Mouse (Mus musculus) hindbrain, embryonic 12.5 days (tissue): ENCODE data around the gene Srr. TPM values are rescaled to one million over a fixed set of nuclear protein-coding genes. Genes with fewer than 3 reads are reported as not detected.

ENCODE experiments used
- ATAC-seq: fragments of 200-750 bp; cut with Nextera tagmentation; 2 replicates; pipeline ENCODE4 v1.8.0; 2017; ENCODE audit warnings: moderate TSS enrichment; ENCODE audit not compliant: low FRiP score
- H3K27ac ChIP-seq: fragments of 300-500 bp; sonication (generic); 2 replicates; pipeline ENCODE4 v1.5.1; 2016; ENCODE audit warnings: mild to moderate bottlenecking
- H3K27me3 ChIP-seq: fragments of 300-500 bp; sonication (generic); 2 replicates; pipeline ENCODE4 v1.6.1; 2016; ENCODE audit warnings: mild to moderate bottlenecking
- H3K36me3 ChIP-seq: fragments of 300-500 bp; sonication (generic); 2 replicates; pipeline ENCODE4 v1.6.1; 2016; ENCODE audit warnings: mild to moderate bottlenecking
- H3K4me1 ChIP-seq: fragments of 300-500 bp; sonication (generic); 2 replicates; pipeline ENCODE4 v1.6.1; 2016
- H3K4me2 ChIP-seq: fragments of 300-500 bp; sonication (generic); replicated peaks from 2 replicates; pipeline ENCODE4 v1.6.1; 2016; ENCODE audit warnings: mild to moderate bottlenecking
- H3K4me3 ChIP-seq: fragments of 300-500 bp; sonication (generic); 2 replicates; pipeline ENCODE4 v1.5.1; 2016; ENCODE audit warnings: mild to moderate bottlenecking
- H3K9ac ChIP-seq: fragments of 300-500 bp; sonication (generic); 2 replicates; pipeline ENCODE4 v1.6.1; 2016; ENCODE audit warnings: mild to moderate bottlenecking, moderate library complexity
- H3K9me3 ChIP-seq: fragments of 300-500 bp; sonication (generic); replicated peaks from 2 replicates; pipeline ENCODE4 v1.6.1; 2016; ENCODE audit warnings: mild to moderate bottlenecking
- WGBS: fragments of 180-500 bp; shearing (Covaris S2); methylation state at CpG from one replicate; pipeline ENCODE4 v1.1.7; 2016; 5-methylcytosine and 5-hydroxymethylcytosine counted together
- polyA plus RNA-seq: library from polyadenylated mRNA; unstranded; fragments of >200 nt; fragmentation: Nextera tagmentation; extraction: Ambion mirVana; gene quantifications from 2 replicates; pipeline ENCODE4 v1.2.1, GENCODE M21; 2016

Srr gene
- polyA plus RNA-seq, 1 experiment from 2014 or later = 30.2 TPM

- ATAC-seq = no peak
Measured at GRCm38 (mm10) chr11:74930391-74930790, 4.6 kb upstream of the Srr start.

GRCm38 (mm10) chr11:74929111-74929510, 3.4 kb upstream of the Srr start:
- WGBS = 77% methylated on average over 4 of the region's 4 CpGs
- no peak overlapping the region for H3K27ac ChIP-seq
- H3K9me3 ChIP-seq = no peaks in the 10 kb centered on the region
- peaks cover 21% of the 10 kb centered on the region for H3K4me1 ChIP-seq
- ATAC-seq = no peak
- no peak overlapping the region for H3K9ac ChIP-seq
- no peak overlapping the region for H3K4me2 ChIP-seq
- H3K36me3 ChIP-seq = peaks cover 35% of the 10 kb centered on the region
- no peak overlapping the region for H3K4me3 ChIP-seq
- H3K27me3 ChIP-seq = no peaks in the 10 kb centered on the region

More at GRCm38 (mm10) chr11:74930391-74930790, 4.6 kb upstream of the Srr start:
- Histone ChIP-seq H3K4me1 (peaks cover 14% of the 10 kb centered on the region), H3K27me3 (no peaks in the 10 kb centered on the region), H3K9ac (no peak overlapping the region), H3K4me3 (no peak overlapping the region), H3K27ac (no peak overlapping the region), H3K4me2 (no peak overlapping the region), H3K9me3 (no peaks in the 10 kb centered on the region), H3K36me3 (peaks cover 48% of the 10 kb centered on the region)
- 92% methylated on average over 7 of the region's 7 CpGs for WGBS

GRCm38 (mm10) chr11:74927236-74927725, 1.5 kb upstream of the Srr start:
- Histone ChIP-seq H3K36me3 (peaks cover 17% of the 10 kb centered on the region), H3K4me2 (peak overlapping the region; percentile 79), H3K27ac (no peak overlapping the region), H3K27me3 (no peaks in the 10 kb centered on the region), H3K9me3 (no peaks in the 10 kb centered on the region), H3K9ac (no peak overlapping the region), H3K4me3 (0 out of 2 replicates have a peak overlapping the region, but pooled peaks have one; percentile 72), H3K4me1 (peaks cover 22% of the 10 kb centered on the region)
- WGBS = 95% methylated on average over 2 of the region's 2 CpGs
- ATAC-seq = no peak

GRCm38 (mm10) chr11:74926388-74927005, 749 bp upstream of the Srr start:
- Histone ChIP-seq H3K9ac (peak overlapping the region; percentile 82), H3K4me2 (peak overlapping the region; percentile 79), H3K4me3 (peak overlapping the region; percentile 72), H3K27ac (peak overlapping the region; percentile 98), H3K9me3 (no peaks in the 10 kb centered on the region), H3K4me1 (peaks cover 22% of the 10 kb centered on the region), H3K27me3 (no peaks in the 10 kb centered on the region), H3K36me3 (peaks cover 16% of the 10 kb centered on the region)
- no peak; the same call in 1 of the 2 replicates for ATAC-seq
- WGBS = 7% methylated on average over 11 of the region's 11 CpGs

GRCm38 (mm10) chr11:74924149-74924548, 1.6 kb downstream of the Srr start:
- ATAC-seq = no peak
- WGBS = 51% methylated on average over 4 of the region's 4 CpGs
- Histone ChIP-seq H3K27ac (no peak overlapping the region), H3K27me3 (no peaks in the 10 kb centered on the region), H3K4me1 (peaks cover 19% of the 10 kb centered on the region), H3K9ac (no peak overlapping the region), H3K4me2 (peak overlapping the region; percentile 79; the same call in 1 of the 2 replicates), H3K4me3 (no peak overlapping the region), H3K9me3 (no peaks in the 10 kb centered on the region), H3K36me3 (peaks cover 5% of the 10 kb centered on the region)

- Histone ChIP-seq H3K4me2 (no peak overlapping the region), H3K9me3 (no peaks in the 10 kb centered on the region), H3K9ac (no peak overlapping the region), H3K27me3 (no peaks in the 10 kb centered on the region), H3K4me1 (0 out of 2 replicates have a peak, but pooled peaks cover 2% of the 10 kb centered on the region), H3K36me3 (peaks cover 17% of the 10 kb centered on the region), H3K27ac (no peak overlapping the region), H3K4me3 (no peak overlapping the region)
- WGBS = 75% methylated on average over 6 of the region's 6 CpGs
- ATAC-seq = no peak
Measured at GRCm38 (mm10) chr11:74919249-74919648, 6.5 kb downstream of the Srr start.

GRCm38 (mm10) chr11:74912492-74912891, 13.3 kb downstream of the Srr start:
- Histone ChIP-seq H3K27ac (no peak overlapping the region), H3K4me3 (no peak overlapping the region), H3K4me2 (no peak overlapping the region), H3K36me3 (peaks cover 27% of the 10 kb centered on the region), H3K9ac (no peak overlapping the region), H3K4me1 (no peaks in the 10 kb centered on the region), H3K27me3 (no peaks in the 10 kb centered on the region), H3K9me3 (no peaks in the 10 kb centered on the region)
- ATAC-seq = no peak
- WGBS = 89% methylated on average over 3 of the region's 3 CpGs

- no peaks in the 10 kb centered on the region for H3K9me3 ChIP-seq
- ATAC-seq = no peak
- no peaks in the 10 kb centered on the region for H3K27me3 ChIP-seq
- WGBS = 91% methylated on average over 4 of the region's 4 CpGs
- H3K4me3 ChIP-seq = no peak overlapping the region
- H3K4me2 ChIP-seq = no peak overlapping the region
- peaks cover 52% of the 10 kb centered on the region for H3K36me3 ChIP-seq
- no peak overlapping the region for H3K27ac ChIP-seq
- no peaks in the 10 kb centered on the region for H3K4me1 ChIP-seq
- H3K9ac ChIP-seq = no peak overlapping the region
Measured at GRCm38 (mm10) chr11:74909978-74910377, 15.8 kb downstream of the Srr start.

- H3K27ac ChIP-seq = no peak overlapping the region
- ATAC-seq = no peak
- no peaks in the 10 kb centered on the region for H3K4me1 ChIP-seq
- 82% methylated on average over 12 of the region's 12 CpGs for WGBS
- H3K4me3 ChIP-seq = no peak overlapping the region
- H3K9ac ChIP-seq = no peak overlapping the region
- peaks cover 62% of the 10 kb centered on the region for H3K36me3 ChIP-seq
- H3K9me3 ChIP-seq = no peaks in the 10 kb centered on the region
- H3K4me2 ChIP-seq = no peak overlapping the region
- H3K27me3 ChIP-seq = no peaks in the 10 kb centered on the region
Measured at GRCm38 (mm10) chr11:74908618-74909399, 16.9 kb downstream of the Srr start.

- H3K4me2 ChIP-seq = no peak overlapping the region
- H3K4me3 ChIP-seq = no peak overlapping the region
- H3K9ac ChIP-seq = no peak overlapping the region
- no peaks in the 10 kb centered on the region for H3K27me3 ChIP-seq
- ATAC-seq = no peak
- no peaks in the 10 kb centered on the region for H3K4me1 ChIP-seq
- H3K36me3 ChIP-seq = peaks cover 72% of the 10 kb centered on the region
- 97% methylated on average over 6 of the region's 6 CpGs for WGBS
- no peaks in the 10 kb centered on the region for H3K9me3 ChIP-seq
- no peak overlapping the region for H3K27ac ChIP-seq
Measured at GRCm38 (mm10) chr11:74907850-74908249, 17.9 kb downstream of the Srr start.

GRCm38 (mm10) chr11:74902416-74902815, 23.3 kb downstream of the Srr start:
- H3K36me3 ChIP-seq = peaks cover 72% of the 10 kb centered on the region
- WGBS = 92% methylated on average over 5 of the region's 5 CpGs

GRCm38 (mm10) chr11:74901555-74901954, 24.2 kb downstream of the Srr start:
- H3K4me3 ChIP-seq = no peak overlapping the region
- 93% methylated on average over 6 of the region's 6 CpGs for WGBS
- peaks cover 64% of the 10 kb centered on the region for H3K36me3 ChIP-seq
- no peak for ATAC-seq
- peaks cover 8% of the 10 kb centered on the region for H3K4me1 ChIP-seq
- H3K9me3 ChIP-seq = no peaks in the 10 kb centered on the region
- H3K9ac ChIP-seq = no peak overlapping the region
- H3K27me3 ChIP-seq = no peaks in the 10 kb centered on the region
- H3K27ac ChIP-seq = no peak overlapping the region
- no peak overlapping the region for H3K4me2 ChIP-seq

More at GRCm38 (mm10) chr11:74902416-74902815, 23.3 kb downstream of the Srr start:
- ATAC-seq = no peak
- Histone ChIP-seq H3K27me3 (no peaks in the 10 kb centered on the region), H3K9ac (no peak overlapping the region), H3K4me1 (peaks cover 8% of the 10 kb centered on the region), H3K9me3 (no peaks in the 10 kb centered on the region), H3K4me3 (no peak overlapping the region), H3K4me2 (no peak overlapping the region), H3K27ac (no peak overlapping the region)
